Mouse (Mus musculus) thymus, postnatal 25 days (tissue): ENCODE measurements around the gene Frrs1l.
A peak's percentile ranks its signal among the peaks of the same experiment; 100 is the strongest.

Experiments
- DNase-seq: peaks from one replicate; pipeline ENCODE4 v3.0.0; 2022

Gene Frrs1l

GRCm38 (mm10) chr4:56965586-56966179, 24.5 kb downstream of the Frrs1l start:
- no peak for DNase-seq

GRCm38 (mm10) chr4:56963687-56964086, 26.5 kb downstream of the Frrs1l start:
- DNase-seq: no peak

- DNase-seq: no peak
These were observed 28.8 kb downstream of the Frrs1l start for GRCm38 (mm10) chr4:56961320-56961925.

DNA sequence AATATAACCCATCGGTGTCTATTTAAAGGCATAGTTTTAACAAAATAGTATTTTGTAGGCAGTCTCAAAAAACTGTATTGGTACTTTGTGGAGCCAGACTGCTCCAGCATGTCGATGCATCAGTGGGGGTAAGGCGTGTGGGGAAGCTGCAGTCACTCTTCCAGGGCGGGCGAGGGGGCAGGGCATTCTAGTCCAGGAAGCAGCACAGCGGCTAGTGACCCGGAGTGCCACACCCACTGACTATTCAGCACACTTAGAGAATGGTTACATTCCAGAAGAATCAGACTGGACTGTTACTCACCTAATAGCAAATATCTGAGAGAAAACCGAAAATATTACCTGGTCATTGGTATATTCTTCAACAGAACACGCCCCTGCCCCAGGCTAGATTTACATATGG, 32.7 kb downstream of the Frrs1l start:
- no peak for DNase-seq

GRCm38 (mm10) chr4:56953235-56953634, 37.0 kb downstream of the Frrs1l start:
- no peak for DNase-seq

- DNase-seq: no peak
These were observed 38.5 kb downstream of the Frrs1l start for GRCm38 (mm10) chr4:56951701-56952100.

DNA sequence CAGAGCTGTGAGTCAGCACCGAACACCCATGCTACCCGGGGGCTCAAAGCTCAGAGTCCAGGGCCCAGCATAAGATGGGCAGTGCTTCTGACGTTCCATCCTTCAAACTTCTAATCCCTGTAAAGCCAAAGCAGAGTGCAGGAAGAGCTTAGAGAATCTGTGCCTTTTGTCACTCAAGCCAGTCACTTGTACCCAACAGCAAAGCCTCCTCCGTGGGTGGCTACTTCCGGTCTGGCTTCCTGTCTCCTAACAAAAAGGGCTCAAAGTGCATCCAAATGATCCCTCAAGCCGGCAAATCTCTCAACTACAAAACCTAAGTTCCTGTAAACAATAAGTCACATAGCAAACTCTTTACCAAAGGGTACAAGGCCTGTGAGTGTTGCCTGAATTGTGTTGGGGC, 40.7 kb downstream of the Frrs1l start:
- peak; percentile 25 for DNase-seq

- DNase-seq: peak; percentile 93
These were observed 43.2 kb downstream of the Frrs1l start, which contains the start of gene Tmem245 for GRCm38 (mm10) chr4:56946641-56947640. TSS of gene Tmem245 (minus strand) at chr4:56947437.

GRCm38 (mm10) chr4:56946180-56946579, 44.0 kb downstream of the Frrs1l start:
- no peak for DNase-seq

- no peak for DNase-seq
These were observed 45.9 kb downstream of the Frrs1l start for GRCm38 (mm10) chr4:56944286-56944685.

DNA sequence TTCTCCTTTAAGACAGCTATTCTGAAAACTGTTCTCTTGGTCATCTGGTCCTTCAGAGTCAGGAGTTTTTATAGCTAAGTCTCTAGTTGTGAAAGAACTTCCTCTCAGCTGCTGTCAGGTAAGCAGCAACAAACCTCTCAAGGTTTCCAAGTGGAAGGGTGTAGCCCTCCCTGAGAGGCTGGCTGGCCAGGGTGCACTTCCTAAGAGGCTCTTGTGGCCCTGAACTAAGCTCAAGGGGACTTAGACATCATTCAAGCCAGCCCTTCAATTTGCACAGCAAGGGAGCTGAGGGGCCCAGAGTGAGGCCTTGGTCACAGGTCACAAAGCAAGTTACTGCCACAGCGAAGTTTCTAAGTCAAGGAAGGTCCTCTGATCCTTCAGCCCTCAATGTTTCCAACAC, 46.9 kb downstream of the Frrs1l start:
- DNase-seq: no peak

DNA sequence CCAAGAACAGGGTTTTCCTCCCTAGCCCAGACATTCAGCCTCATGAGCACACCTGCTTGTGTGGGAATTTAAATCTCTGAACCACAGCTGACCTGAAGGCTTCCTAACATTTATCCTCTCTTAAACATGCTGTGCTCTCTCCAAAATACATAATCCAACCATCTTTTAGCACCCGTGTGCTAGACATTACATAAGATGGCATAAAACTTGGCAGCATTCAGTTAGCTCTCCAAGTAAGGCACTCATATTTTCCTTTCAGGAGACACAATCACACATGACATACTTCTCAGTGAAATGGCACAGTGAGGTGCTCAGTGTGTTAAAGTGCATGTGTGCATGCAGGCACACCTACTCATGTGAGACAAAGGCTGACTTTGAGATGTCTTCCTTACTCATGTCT, 47.6 kb downstream of the Frrs1l start:
- no peak for DNase-seq

- DNase-seq: no peak
These were observed 48.7 kb downstream of the Frrs1l start for GRCm38 (mm10) chr4:56941481-56941880.

DNA sequence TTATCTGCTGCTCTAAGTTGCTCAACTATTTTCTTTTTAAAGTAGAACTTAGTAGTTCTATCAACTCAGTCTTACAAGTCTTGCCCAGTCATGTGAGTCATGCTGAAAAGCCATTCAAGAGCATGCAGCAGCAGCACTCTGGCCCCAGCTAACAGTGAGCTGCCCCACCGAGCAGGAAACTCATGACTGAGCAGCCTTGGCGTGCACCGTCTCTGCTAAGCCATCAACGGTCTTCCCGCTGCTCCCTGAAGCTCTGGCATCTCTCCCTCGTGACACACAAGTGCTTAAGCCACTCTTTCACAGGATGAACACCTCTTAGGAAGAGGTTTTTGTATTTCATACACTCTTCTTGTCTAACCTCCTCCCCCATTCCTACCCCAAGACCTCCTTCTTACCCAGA, 53.1 kb downstream of the Frrs1l start:
- DNase-seq: no peak

DNA sequence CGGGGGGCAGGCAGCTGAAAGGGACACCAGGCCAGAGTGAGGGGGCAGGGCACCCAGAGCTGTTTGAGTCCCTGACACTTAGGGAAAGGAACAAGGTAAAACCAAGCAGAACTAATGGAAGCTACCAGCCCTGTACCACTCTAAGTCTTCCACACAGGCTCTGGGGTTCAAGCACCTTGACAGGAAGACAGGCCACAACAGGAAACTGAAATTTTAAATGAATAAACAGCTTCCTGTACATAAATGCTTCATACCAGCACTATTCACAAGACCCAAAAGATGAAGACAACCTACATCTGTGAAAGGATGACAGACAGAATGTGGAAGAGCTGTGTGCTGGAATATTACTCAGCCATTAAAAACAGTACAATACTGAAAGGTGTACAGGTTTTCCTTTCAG, 54.9 kb downstream of the Frrs1l start:
- DNase-seq: no peak

GRCm38 (mm10) chr4:56933154-56933553, 57.0 kb downstream of the Frrs1l start:
- DNase-seq: no peak

GRCm38 (mm10) chr4:56932096-56932495, 58.1 kb downstream of the Frrs1l start:
- no peak for DNase-seq

DNA sequence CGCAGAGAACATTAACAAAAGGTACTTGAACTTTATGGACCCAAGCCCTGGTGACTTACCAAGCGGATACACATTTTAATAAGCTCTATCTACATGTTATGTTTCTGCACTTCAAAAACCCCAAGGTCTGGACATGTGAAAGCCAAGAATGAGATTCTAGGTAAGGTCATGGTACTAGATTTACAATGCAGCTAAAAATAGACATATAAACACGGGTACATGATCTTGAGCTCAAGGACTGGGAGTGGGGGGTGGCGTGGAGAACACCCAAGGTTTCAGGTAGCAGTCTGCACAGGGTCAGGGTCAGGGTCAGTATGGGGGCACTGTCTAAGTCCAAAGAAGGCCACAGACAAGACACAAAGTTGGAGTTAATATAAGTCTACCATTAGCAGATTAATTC, 59.9 kb downstream of the Frrs1l start:
- DNase-seq: no peak

- DNase-seq: no peak
These were observed 63.2 kb downstream of the Frrs1l start for GRCm38 (mm10) chr4:56926971-56927370.

DNA sequence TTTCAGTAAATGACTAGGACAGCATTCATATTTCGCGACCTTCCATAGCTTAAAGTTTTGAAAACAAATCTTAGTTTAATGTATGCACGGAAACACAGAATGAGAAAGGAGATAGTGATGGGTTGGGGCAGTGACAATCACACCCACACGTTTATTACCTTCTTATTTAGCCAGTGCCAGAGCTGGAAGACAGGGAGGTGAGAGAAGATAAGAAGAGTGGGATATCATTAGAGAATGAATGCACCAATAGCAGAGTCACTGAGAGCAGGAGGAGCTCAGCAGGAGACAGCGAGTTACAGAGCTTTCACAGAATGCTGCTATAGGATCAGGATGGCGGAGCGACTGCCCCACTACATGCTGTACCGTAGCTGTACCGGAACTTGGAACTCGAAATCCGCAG, 68.0 kb downstream of the Frrs1l start:
- no peak for DNase-seq

DNA sequence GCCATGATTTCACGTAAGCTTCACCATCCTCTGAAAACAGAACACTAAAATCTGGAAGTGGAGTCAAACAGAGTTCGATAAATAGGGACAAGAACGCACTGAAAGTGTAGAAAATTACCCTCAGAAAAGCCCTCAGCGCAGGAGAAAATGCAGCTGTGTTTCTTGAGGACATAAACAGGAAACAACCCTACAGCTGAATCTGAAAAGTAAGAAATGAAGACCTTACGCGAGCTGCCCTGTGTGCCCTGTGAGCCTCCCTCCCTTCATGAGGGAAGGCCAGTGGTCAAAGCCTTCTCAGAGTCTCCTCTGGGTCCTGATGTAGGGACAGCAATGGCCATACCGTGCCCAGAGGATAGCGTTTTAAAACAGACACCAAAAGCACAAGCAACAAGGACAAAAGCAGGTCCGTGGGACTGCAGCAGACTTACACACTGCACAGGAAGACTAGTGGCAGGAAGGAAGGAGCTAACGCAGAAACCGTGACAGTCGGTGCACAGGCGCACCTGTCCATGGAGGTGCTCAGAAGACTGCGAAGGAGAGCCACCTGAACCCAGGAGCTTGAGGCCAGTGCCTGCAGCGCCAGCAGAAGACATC, 74.4 kb downstream of the Frrs1l start:
- DNase-seq: peak; percentile 71

- peak; percentile 17 for DNase-seq
These were observed 75.4 kb downstream of the Frrs1l start for GRCm38 (mm10) chr4:56914761-56915160.

GRCm38 (mm10) chr4:56914338-56914737, 75.9 kb downstream of the Frrs1l start:
- DNase-seq: no peak
